8 mouse cellular contexts compared by ENCODE assay signal in the genomic region with DNA sequence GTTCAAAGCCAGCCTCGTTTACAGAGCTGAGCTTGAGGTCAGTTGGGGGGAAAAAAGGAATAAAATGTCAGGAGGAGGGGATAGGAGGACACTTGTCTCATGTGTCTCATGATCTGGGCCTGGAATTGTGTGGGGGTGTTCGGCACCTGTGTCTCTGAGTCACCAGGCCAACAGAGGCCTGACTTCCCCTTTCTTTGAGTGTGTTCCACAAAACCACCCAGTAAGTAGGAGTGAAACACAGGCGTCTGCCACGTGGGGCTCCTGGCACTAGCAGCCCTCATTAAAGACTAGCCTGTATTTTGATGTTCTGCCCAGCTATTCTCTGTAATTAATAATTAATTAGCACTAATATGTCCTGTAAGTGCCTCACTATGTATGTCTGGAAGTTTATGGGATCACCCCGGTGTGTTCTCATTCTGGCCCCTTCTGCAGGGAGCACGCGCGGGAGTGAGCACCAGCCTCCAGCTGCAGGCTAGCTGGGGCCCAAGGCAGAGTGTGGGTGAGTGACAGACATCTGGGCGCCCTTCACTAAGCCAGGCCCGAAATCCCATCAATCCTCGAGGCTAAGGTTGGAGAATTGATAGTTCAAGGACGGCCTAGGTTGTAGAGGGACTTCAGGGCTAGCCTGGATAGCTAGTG. TPM values are rescaled to one million over a fixed set of nuclear protein-coding genes. Genes with fewer than 3 reads are reported as not detected.
A peak's percentile ranks its signal among the peaks of the same experiment; 100 is the strongest.
DNase-seq lines count a peak whose midpoint lies in the region; ATAC-seq lines count a peak whose summit lies in the region.

No protein-coding gene starts in this region.

- H3K36me3 ChIP-seq in embryonic facial prominence, embryonic 13.5 days: peaks cover 11% of the 10 kb centered on the region
- H3K36me3 ChIP-seq in kidney, embryonic 16.5 days (ENCODE audit: insufficient read depth, low read length): no peaks in the 10 kb centered on the region
- no peaks in the 10 kb centered on the region; the same call in 1 of the 2 replicates for H3K36me3 ChIP-seq in midbrain, embryonic 16.5 days (ENCODE audit: control insufficient read depth, insufficient read depth, low read length)

- peak overlapping the region; percentile 78 for H3K4me3 ChIP-seq in embryonic facial prominence, embryonic 13.5 days
- H3K4me3 ChIP-seq in kidney, embryonic 16.5 days (ENCODE audit: low read length): peak overlapping the region; percentile 79; the same call in 1 of the 2 replicates
- H3K4me3 ChIP-seq in midbrain, embryonic 16.5 days (ENCODE audit: low read depth, low read length): no peak overlapping the region

- H3K27me3 ChIP-seq in embryonic facial prominence, embryonic 13.5 days: no peaks in the 10 kb centered on the region
- H3K27me3 ChIP-seq in kidney, embryonic 16.5 days (ENCODE audit: insufficient read depth, low read length): no peaks in the 10 kb centered on the region
- no peaks in the 10 kb centered on the region for H3K27me3 ChIP-seq in midbrain, embryonic 16.5 days (ENCODE audit: control insufficient read depth, insufficient read depth, low read depth, low read length)

- H3K4me1 ChIP-seq in embryonic facial prominence, embryonic 13.5 days: peaks cover 48% of the 10 kb centered on the region
- H3K4me1 ChIP-seq in kidney, embryonic 16.5 days (ENCODE audit: insufficient read depth, low read length): peaks cover 28% of the 10 kb centered on the region
- peaks cover 11% of the 10 kb centered on the region for H3K4me1 ChIP-seq in midbrain, embryonic 16.5 days (ENCODE audit: control insufficient read depth, insufficient read depth, low read length)

- DNase-seq in kidney, adult 18-20 months: peak; percentile 40
- DNase-seq in kidney, postnatal 4 days: no peak
- DNase-seq in adrenal gland, postnatal 14 days: no peak
- DNase-seq in embryo, embryonic 10 days (ENCODE audit: low spot score): no peak
- DNase-seq in ovary, postnatal 10 days (ENCODE audit: low spot score): no peak

- ATAC-seq in embryonic facial prominence, embryonic 13.5 days (ENCODE audit: insufficient number of reproducible peaks, insufficient read depth, low FRiP score, low TSS enrichment, low read depth): no peak
- ATAC-seq in kidney, embryonic 16.5 days (ENCODE audit: low FRiP score, low TSS enrichment): no peak
- 0 out of 2 replicates have a peak, but pooled peaks have one; percentile 4 for ATAC-seq in midbrain, embryonic 16.5 days

- no peaks in the 10 kb centered on the region for H3K9me3 ChIP-seq in embryonic facial prominence, embryonic 13.5 days
- no peaks in the 10 kb centered on the region for H3K9me3 ChIP-seq in kidney, embryonic 16.5 days (ENCODE audit: low read length)
- H3K9me3 ChIP-seq in midbrain, embryonic 16.5 days (replicated peaks; ENCODE audit: control insufficient read depth, low read length, poor library complexity, severe bottlenecking): no peaks in the 10 kb centered on the region

- H3K4me2 ChIP-seq in embryonic facial prominence, embryonic 13.5 days: peak overlapping the region; percentile 98; the same call in 1 of the 2 replicates
- H3K4me2 ChIP-seq in kidney, embryonic 16.5 days (replicated peaks; ENCODE audit: low read depth, low read length): peak overlapping the region; percentile 99
- peak overlapping the region; percentile 84 for H3K4me2 ChIP-seq in midbrain, embryonic 16.5 days (ENCODE audit: low read length)

- H3K27ac ChIP-seq in embryonic facial prominence, embryonic 13.5 days: no peak overlapping the region
- no peak overlapping the region for H3K27ac ChIP-seq in kidney, embryonic 16.5 days (ENCODE audit: low read length)
- no peak overlapping the region for H3K27ac ChIP-seq in midbrain, embryonic 16.5 days (ENCODE audit: low read length)

- H3K9ac ChIP-seq in embryonic facial prominence, embryonic 13.5 days: no peak overlapping the region; the same call in 1 of the 2 replicates
- peak overlapping the region; percentile 46; the same call in 1 of the 2 replicates for H3K9ac ChIP-seq in kidney, embryonic 16.5 days (replicated peaks; ENCODE audit: low read length)
- H3K9ac ChIP-seq in midbrain, embryonic 16.5 days (ENCODE audit: low read depth, low read length): no peak overlapping the region

- 53% methylated on average over 12 of the region's 12 CpGs for WGBS in embryonic facial prominence, embryonic 13.5 days
- WGBS in kidney, embryonic 16.5 days: 50% methylated on average over 12 of the region's 12 CpGs
- 54% methylated on average over 12 of the region's 12 CpGs for WGBS in midbrain, embryonic 16.5 days

RNA-seq across cellular contexts. Expression of a gene that starts 0.8 kb away (rescaled TPM):
- 10.7 and 11.0 TPM in 2 replicates for polyA plus RNA-seq in embryonic facial prominence, embryonic 13.5 days (2015; fragmentation: Nextera tagmentation; extraction: Ambion mirVana)
- 9.8 and 12.5 TPM in 2 replicates for polyA plus RNA-seq in kidney, embryonic 16.5 days (2015; fragmentation: Nextera tagmentation; extraction: Ambion mirVana)
- polyA plus RNA-seq in midbrain, embryonic 16.5 days (2015; fragmentation: Nextera tagmentation; extraction: Ambion mirVana): 17.2 and 18.1 TPM in 2 replicates
- 15.2 and 16.3 TPM in 2 replicates for total RNA-seq in adrenal gland, postnatal 14 days (2021)

RNA-seq across cellular contexts. Expression of a gene that starts 6.2 kb away (rescaled TPM):
- polyA plus RNA-seq in embryonic facial prominence, embryonic 13.5 days (2015; fragmentation: Nextera tagmentation; extraction: Ambion mirVana): 109 and 113 TPM in 2 replicates
- 90.6 and 94.5 TPM in 2 replicates for polyA plus RNA-seq in kidney, embryonic 16.5 days (2015; fragmentation: Nextera tagmentation; extraction: Ambion mirVana)
- polyA plus RNA-seq in midbrain, embryonic 16.5 days (2015; fragmentation: Nextera tagmentation; extraction: Ambion mirVana): 24.9 and 25.0 TPM in 2 replicates
- total RNA-seq in adrenal gland, postnatal 14 days (2021): 83.0 and 90.1 TPM in 2 replicates

RNA-seq across cellular contexts. Expression of a gene that starts 9.1 kb away (rescaled TPM):
- 1.0 and 1.2 TPM in 2 replicates for polyA plus RNA-seq in embryonic facial prominence, embryonic 13.5 days (2015; fragmentation: Nextera tagmentation; extraction: Ambion mirVana)
- 0.98 and 1.2 TPM in 2 replicates for polyA plus RNA-seq in kidney, embryonic 16.5 days (2015; fragmentation: Nextera tagmentation; extraction: Ambion mirVana)
- 0.63 and 0.80 TPM in 2 replicates for polyA plus RNA-seq in midbrain, embryonic 16.5 days (2015; fragmentation: Nextera tagmentation; extraction: Ambion mirVana)
- 2.0 and 2.1 TPM in 2 replicates for total RNA-seq in adrenal gland, postnatal 14 days (2021)

RNA-seq across cellular contexts. Expression of a gene that starts 13.4 kb away (rescaled TPM):
- 0.13 TPM in 1 of 2 replicates, not detected in the other for polyA plus RNA-seq in embryonic facial prominence, embryonic 13.5 days (2015; fragmentation: Nextera tagmentation; extraction: Ambion mirVana)
- 0.09 TPM in 2 replicates for polyA plus RNA-seq in kidney, embryonic 16.5 days (2015; fragmentation: Nextera tagmentation; extraction: Ambion mirVana)
- polyA plus RNA-seq in midbrain, embryonic 16.5 days (2015; fragmentation: Nextera tagmentation; extraction: Ambion mirVana): not detected in 2 replicates
- 4.6 and 5.1 TPM in 2 replicates for total RNA-seq in adrenal gland, postnatal 14 days (2021)

RNA-seq across cellular contexts. Expression of a gene that starts 21.8 kb away (rescaled TPM):
- polyA plus RNA-seq in embryonic facial prominence, embryonic 13.5 days (2015; fragmentation: Nextera tagmentation; extraction: Ambion mirVana): 102 and 119 TPM in 2 replicates
- polyA plus RNA-seq in kidney, embryonic 16.5 days (2015; fragmentation: Nextera tagmentation; extraction: Ambion mirVana): 111 and 115 TPM in 2 replicates
- 145 and 146 TPM in 2 replicates for polyA plus RNA-seq in midbrain, embryonic 16.5 days (2015; fragmentation: Nextera tagmentation; extraction: Ambion mirVana)
- 40.5 and 43.3 TPM in 2 replicates for total RNA-seq in adrenal gland, postnatal 14 days (2021)
